Mouse (Mus musculus): ENCODE results near the gene Umps.
A peak's percentile ranks its signal among the peaks of the same experiment; 100 is the strongest.

Gene Umps

GRCm38 (mm10) chr16:33966538-33967282, at the start of gene Umps:
Umps (minus strand) TSS chr16:33967038.
- peak; percentile 79 to 90 for DNase-seq (ENCODE audit: low spot score in 2 of 2)

DNA sequence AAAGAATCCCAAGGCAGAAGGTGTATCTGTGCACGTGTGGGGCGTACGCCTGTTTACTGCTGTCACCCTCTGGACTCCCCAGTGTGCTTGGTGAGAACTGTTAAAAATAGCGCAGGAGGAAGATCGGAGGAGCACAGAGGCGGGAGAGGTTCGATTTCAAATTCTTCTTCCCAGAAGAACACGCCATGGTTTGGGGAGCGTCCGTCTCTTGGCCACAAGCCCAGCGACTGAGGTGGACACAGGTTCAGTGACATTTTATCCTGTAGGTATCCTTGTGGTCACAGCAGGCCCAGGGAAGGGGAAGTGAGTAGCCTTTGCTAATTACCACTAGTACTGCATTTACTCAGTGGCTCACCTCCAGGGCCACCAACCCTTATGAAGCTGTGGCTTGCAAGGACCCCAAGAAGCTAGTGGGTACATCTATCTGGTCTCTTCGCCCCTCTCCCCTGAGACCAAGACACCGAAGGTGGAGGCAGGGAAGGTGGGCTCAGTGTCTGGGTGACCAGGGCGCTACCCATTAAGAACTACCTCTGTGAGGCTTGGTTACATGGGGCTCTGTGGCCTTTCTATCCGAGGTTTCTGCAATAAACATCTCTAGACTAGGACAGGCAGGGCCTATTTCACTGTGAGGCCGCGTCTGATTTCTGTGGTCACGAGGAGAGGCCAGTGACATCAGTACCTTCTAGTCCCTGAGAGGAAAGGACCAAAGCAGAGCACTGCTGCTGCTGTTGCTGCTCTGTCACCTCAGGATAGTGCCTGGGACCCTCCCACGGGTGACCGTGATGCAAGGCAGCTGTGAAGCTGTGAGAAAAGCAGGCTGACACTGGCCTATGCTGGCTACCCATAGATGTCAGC, 45.4 kb upstream of the Umps start:
- no peak for DNase-seq (ENCODE audit: low spot score in 2 of 2)

DNA sequence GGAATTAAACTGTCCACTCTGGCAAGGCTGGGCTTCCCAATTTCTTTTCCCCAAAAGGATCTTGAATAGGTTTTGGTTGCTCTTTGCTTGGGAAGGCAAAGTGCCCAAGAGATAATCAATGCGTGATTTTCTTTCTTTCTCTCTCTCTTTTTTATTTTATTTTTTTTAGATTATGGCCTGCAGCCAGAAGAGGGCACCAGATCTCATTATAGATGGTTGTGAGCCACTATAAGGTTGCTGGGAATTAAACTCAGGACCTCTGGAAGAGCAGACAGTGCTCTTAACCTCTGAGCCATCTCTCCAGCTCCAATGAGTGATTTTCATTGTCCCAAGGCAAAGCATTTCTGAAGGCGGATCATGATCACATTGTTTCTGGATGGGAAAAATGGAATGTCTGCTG, 42.7 kb upstream of the Umps start:
- DNase-seq (ENCODE audit: low spot score in 2 of 2), result no peak

- no peak for DNase-seq (ENCODE audit: low spot score in 2 of 2)
Measured at GRCm38 (mm10) chr16:34005986-34006385, 39.1 kb upstream of the Umps start.

- DNase-seq (ENCODE audit: low spot score in 2 of 2), result no peak
Measured at GRCm38 (mm10) chr16:34004128-34004578, 37.3 kb upstream of the Umps start.

GRCm38 (mm10) chr16:34003566-34004127, 36.8 kb upstream of the Umps start:
- no peak for DNase-seq (ENCODE audit: low spot score in 2 of 2)

GRCm38 (mm10) chr16:34000715-34001114, 33.9 kb upstream of the Umps start:
- DNase-seq (ENCODE audit: low spot score in 2 of 2), result no peak

GRCm38 (mm10) chr16:33999388-33999787, 32.5 kb upstream of the Umps start:
- DNase-seq (ENCODE audit: low spot score in 2 of 2), result no peak

GRCm38 (mm10) chr16:33998011-33998410, 31.2 kb upstream of the Umps start:
- DNase-seq (ENCODE audit: low spot score in 2 of 2), result no peak

GRCm38 (mm10) chr16:33996030-33996429, 29.2 kb upstream of the Umps start:
- DNase-seq (ENCODE audit: low spot score in 2 of 2), result peak; percentile 64 to 86

- no peak for DNase-seq (ENCODE audit: low spot score in 2 of 2)
Measured at GRCm38 (mm10) chr16:33995496-33995895, 28.7 kb upstream of the Umps start.

GRCm38 (mm10) chr16:33994321-33994720, 27.5 kb upstream of the Umps start:
- no peak for DNase-seq (ENCODE audit: low spot score in 2 of 2)

DNA sequence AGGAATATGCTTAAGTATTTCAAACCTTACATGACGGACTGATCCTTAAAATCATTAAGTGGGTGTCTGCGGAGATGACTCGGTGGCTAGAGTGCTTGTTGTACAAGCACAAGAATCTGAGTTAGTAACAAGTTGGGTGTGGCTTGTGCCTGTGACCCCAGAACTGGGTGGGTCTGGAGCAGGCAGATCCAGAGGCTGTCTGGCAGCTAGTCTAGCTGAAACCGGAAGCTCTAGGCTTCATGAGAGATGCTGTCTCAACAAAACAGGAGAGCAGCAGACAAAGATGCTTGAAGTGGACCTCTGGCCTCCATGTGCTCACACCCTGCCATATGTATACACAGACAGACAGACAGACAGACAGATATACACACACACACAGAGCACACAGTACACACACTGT, 23.9 kb upstream of the Umps start:
- DNase-seq (ENCODE audit: low spot score in 2 of 2), result no peak

DNA sequence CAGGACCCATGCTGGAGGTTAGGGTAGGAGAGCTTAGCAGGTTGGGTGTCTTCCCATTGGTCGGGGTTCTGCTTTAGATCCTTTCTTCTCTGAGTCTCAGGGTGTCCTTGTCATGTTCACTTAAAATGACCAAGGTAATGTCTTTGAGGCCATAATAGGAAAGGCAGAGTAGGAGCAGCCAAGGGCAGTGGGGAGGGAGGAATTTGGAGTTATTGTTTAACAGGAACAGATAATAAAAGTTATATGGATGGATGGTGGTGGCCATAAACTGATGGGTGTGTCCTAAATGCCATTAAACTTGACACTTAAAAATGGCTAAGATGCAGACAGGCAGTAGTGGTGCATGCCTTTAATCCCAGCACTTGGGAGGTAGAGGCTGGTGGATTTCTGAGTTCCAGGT, 22.3 kb upstream of the Umps start:
- no peak for DNase-seq (ENCODE audit: low spot score in 2 of 2)

- DNase-seq (ENCODE audit: low spot score in 2 of 2), result peak; percentile 51 to 79
Measured at GRCm38 (mm10) chr16:33988358-33989012, 21.6 kb upstream of the Umps start.

- DNase-seq (ENCODE audit: low spot score in 2 of 2), result no peak
Measured at GRCm38 (mm10) chr16:33986993-33987392, 20.2 kb upstream of the Umps start.

DNA sequence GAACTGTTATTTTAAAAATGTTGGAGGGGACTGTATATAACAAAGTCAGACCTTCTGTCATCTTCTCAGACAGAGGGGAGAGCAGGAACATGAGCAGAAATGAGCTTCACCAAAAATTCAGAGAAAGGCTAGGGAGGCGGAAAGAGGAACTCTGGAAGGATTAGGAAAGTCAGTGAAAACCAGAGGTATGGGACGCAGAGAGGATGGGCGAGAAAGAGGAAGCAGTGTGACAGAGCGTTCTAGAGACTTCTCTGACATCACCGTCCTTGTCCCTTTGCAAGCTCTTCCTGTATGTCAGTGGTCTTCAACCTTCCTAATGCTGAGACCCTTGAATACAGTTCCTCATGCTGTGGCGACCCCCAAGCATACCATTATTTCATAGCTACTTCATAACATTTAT, 18.5 kb upstream of the Umps start:
- DNase-seq (ENCODE audit: low spot score in 2 of 2), result no peak

- DNase-seq (ENCODE audit: low spot score in 2 of 2), result no peak
Measured at GRCm38 (mm10) chr16:33983712-33984111, 16.9 kb upstream of the Umps start.

DNA sequence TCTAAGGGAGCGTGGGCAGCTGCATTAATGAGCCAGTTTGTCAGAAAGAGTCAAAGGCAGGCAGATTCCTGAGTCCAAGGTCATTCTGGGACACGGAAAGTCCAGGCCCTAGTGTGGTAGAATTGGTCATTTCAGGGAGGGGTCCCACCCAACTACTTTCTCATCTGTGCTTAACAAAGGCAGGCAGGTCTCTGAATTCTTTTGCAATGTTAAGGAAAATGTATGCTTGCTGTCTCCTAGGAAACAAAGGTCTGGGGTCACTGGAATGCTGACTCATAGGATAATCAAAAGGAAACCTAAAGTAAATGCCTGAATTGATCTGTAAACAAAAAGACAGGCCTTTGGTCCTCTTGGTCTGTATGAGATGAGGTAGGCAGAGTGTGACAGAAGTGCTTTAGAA, 13.0 kb upstream of the Umps start:
- DNase-seq (ENCODE audit: low spot score in 2 of 2), result no peak

DNA sequence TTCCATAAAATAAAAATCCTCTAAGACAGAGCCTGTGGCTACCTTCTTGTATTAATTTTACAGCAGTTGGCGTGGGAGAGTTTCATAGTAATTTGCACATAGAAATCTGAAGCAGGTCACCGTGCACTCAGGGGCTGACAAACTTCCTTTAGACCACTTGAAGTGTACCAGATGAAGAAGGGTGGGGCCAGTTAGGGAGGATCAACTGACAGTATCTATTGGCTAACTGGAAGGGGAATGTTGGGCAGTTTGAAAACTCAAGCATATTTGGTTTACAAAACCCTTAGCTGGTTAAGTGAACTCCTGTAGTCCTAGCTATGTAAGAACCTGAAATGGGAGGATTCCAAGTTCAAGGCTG, 424 bp upstream of the Umps start:
- no peak for DNase-seq (ENCODE audit: low spot score in 2 of 2)

GRCm38 (mm10) chr16:33965878-33966537, 830 bp downstream of the Umps start:
- DNase-seq (ENCODE audit: low spot score in 2 of 2), result no peak

GRCm38 (mm10) chr16:33963509-33963908, 3.3 kb downstream of the Umps start:
- no peak for DNase-seq (ENCODE audit: low spot score in 2 of 2)

Measured in spleen, postnatal 4 days (tissue).